Mouse (Mus musculus) kidney, embryonic 16.5 days (tissue): Measurements from ENCODE around the gene Pitpnm3. TPM values are rescaled to one million over a fixed set of nuclear protein-coding genes. Genes with fewer than 3 reads are reported as not detected.

Experiments
- ATAC-seq: fragments of 200-750 bp; cut with Nextera tagmentation; 2 replicates; pipeline ENCODE4 v1.8.0; 2017; ENCODE audit warnings: moderate TSS enrichment; ENCODE audit not compliant: low FRiP score, low TSS enrichment
- H3K27ac ChIP-seq: fragments of 300-500 bp; sonication (generic); 2 replicates; pipeline ENCODE4 v1.5.1; 2014; ENCODE audit warnings: low read length
- H3K27me3 ChIP-seq: fragments of 300-500 bp; sonication (generic); 2 replicates; pipeline ENCODE4 v1.6.1; 2014; ENCODE audit warnings: low read length, control low read depth, mixed read lengths; ENCODE audit not compliant: insufficient read depth
- H3K36me3 ChIP-seq: fragments of 300-500 bp; sonication (generic); 2 replicates; pipeline ENCODE4 v1.6.1; 2014; ENCODE audit warnings: low read length, control low read depth, mixed read lengths; ENCODE audit not compliant: insufficient read depth
- H3K4me1 ChIP-seq: fragments of 300-500 bp; sonication (generic); 2 replicates; pipeline ENCODE4 v1.6.1; 2014; ENCODE audit warnings: low read length, control low read depth, mixed read lengths; ENCODE audit not compliant: insufficient read depth
- H3K4me2 ChIP-seq: fragments of 300-500 bp; sonication (generic); replicated peaks from 2 replicates; pipeline ENCODE4 v1.6.1; 2014; ENCODE audit warnings: low read depth, low read length
- H3K4me3 ChIP-seq: fragments of 300-500 bp; sonication (generic); 2 replicates; pipeline ENCODE4 v1.5.1; 2014; ENCODE audit warnings: mild to moderate bottlenecking, low read length
- H3K9ac ChIP-seq: fragments of 300-500 bp; sonication (generic); replicated peaks from 2 replicates; pipeline ENCODE4 v1.6.1; 2014; ENCODE audit warnings: low read length
- H3K9me3 ChIP-seq: fragments of 300-500 bp; sonication (generic); 2 replicates; pipeline ENCODE4 v1.6.1; 2016; ENCODE audit warnings: low read length, control low read depth
- WGBS: fragments of 180-500 bp; shearing (Covaris S2); extraction: QIAGEN DNeasy Blood & Tissue Kit; methylation state at CpG from one replicate; pipeline ENCODE4 v1.1.7; 2014; 5-methylcytosine and 5-hydroxymethylcytosine counted together
- polyA plus RNA-seq: library from polyadenylated mRNA; unstranded; fragments of >200 nt; fragmentation: Nextera tagmentation; extraction: Ambion mirVana; gene quantifications from 2 replicates; pipeline ENCODE4 v1.2.1, GENCODE M21; 2015

The Pitpnm3 gene
- polyA plus RNA-seq, 1 experiment from 2014 or later: 0.16 TPM

DNA sequence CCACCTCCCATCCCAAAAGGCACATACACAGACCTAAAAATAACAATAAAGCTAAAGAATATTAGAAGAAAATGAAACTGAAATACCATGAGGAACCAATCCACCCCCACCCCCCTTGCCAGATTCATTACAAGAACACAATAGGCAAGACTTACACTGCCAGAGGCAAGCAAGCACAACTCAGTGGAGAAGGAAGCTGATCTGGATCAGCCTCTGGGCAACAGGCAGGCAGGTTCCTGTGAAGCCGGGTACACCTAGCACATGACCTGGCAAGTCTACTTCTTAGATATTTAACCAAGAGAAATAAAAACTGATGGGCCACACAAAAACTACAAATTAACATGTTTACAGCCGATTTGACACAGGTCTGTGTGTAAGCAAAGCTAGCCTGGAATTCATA is 27.6 kb upstream of the Pitpnm3 start:
- no peak for ATAC-seq
- Histone ChIP-seq H3K27me3 (no peaks in the 10 kb centered on the region), H3K4me3 (no peak overlapping the region), H3K27ac (no peak overlapping the region), H3K4me1 (no peaks in the 10 kb centered on the region), H3K4me2 (no peak overlapping the region), H3K9me3 (no peaks in the 10 kb centered on the region), H3K9ac (no peak overlapping the region), H3K36me3 (peaks cover 45% of the 10 kb centered on the region)
- 76% methylated on average over 2 of the region's 2 CpGs for WGBS

DNA sequence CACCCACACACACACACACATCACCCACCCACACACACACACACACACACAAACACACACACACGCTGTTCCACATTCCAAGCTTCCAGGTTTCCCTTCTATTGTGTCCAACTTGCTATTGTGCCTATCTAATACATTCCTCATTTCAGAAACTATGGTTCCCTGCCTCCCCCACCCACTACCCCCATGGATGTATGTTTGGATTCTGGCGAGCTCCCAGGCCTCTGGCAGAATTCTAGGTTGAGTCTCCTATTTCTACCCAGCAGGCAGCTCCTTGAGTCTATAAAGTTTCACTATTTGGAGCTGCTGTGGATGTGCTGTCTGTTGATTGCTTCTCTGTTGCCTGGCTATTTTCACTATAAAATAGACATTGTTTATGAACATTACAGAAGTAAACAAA is 21.0 kb upstream of the Pitpnm3 start:
- no peak overlapping the region for H3K9ac ChIP-seq

DNA sequence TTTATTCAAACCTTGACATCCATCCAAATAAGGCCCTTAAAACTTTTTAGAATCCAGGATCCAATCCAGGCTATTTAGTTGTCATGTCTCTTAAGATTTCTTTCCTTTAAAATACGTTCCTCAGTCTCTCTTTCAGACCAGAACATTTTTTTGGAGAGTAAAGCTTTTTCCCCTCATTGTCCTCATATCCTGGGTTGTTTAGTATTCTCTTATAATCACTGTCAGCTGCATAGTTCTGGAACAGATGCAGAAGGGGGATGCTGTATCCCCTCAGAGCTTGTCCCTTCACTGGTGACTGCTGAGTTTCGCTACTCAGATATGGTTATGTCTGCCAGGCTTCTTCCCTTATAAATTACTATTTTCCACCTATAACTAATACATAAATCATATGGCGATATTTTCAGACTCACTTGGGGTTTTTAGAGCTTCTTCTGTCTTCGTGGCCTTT is 20.4 kb upstream of the Pitpnm3 start:
- H3K36me3 ChIP-seq: peaks cover 22% of the 10 kb centered on the region
- no peaks in the 10 kb centered on the region for H3K9me3 ChIP-seq
- no peaks in the 10 kb centered on the region for H3K27me3 ChIP-seq
- H3K9ac ChIP-seq: no peak overlapping the region
- H3K4me2 ChIP-seq: no peak overlapping the region
- H3K27ac ChIP-seq: no peak overlapping the region
- 90% methylated on average over 4 of the region's 4 CpGs for WGBS
- peaks cover 8% of the 10 kb centered on the region for H3K4me1 ChIP-seq
- no peak for ATAC-seq
- H3K4me3 ChIP-seq: no peak overlapping the region

More for the DNA sequence above, 21.0 kb upstream of the Pitpnm3 start:
- WGBS: 68% methylated on average over 2 of the region's 2 CpGs
- Histone ChIP-seq H3K27me3 (no peaks in the 10 kb centered on the region), H3K4me1 (peaks cover 2% of the 10 kb centered on the region; the same call in 1 of the 2 replicates), H3K36me3 (peaks cover 22% of the 10 kb centered on the region), H3K27ac (no peak overlapping the region), H3K9me3 (no peaks in the 10 kb centered on the region), H3K4me2 (no peak overlapping the region), H3K4me3 (no peak overlapping the region)
- no peak; the same call in 1 of the 2 replicates for ATAC-seq

DNA sequence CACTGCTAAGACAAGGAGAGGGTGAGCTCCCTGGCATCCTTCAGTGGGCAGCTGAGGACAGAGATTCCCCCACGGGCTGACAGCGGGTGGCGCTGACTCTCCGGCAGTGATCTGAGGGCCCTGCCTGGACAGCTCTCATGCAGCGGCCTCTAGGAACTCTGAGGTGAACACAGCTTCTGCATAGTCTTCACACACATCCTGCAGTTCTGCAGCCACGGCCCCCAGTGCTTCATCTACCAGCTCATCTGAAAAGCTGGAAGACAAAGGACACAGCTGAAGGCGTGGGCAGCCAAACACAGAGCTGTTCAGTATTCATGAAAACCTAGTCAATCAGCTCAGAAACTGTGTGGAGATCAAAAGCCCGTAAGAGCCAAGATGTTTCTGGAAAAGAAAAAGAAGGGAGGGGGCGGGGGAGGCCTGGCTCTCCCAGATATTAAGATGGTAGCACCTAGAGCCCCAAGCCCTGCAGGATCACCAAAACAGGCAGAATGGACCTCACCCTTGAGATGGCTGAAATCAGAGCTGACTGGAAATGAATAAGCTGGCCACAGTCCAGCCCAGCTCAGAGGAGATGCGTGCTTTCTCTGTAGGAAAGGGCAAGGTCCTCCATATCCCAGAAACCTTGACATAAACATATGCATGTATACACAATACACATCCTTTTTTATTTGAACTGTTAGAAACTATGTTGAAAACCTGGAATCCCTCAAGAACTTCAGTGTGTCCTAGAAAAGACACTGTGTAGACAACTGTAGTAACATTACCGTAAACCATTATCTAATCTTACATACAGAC is 19.8 kb upstream of the Pitpnm3 start:
- no peak overlapping the region for H3K27ac ChIP-seq
- H3K27me3 ChIP-seq: no peaks in the 10 kb centered on the region
- H3K36me3 ChIP-seq: peaks cover 22% of the 10 kb centered on the region
- H3K9me3 ChIP-seq: no peaks in the 10 kb centered on the region
- WGBS: 84% methylated on average over 11 of the region's 11 CpGs
- H3K4me3 ChIP-seq: no peak overlapping the region
- ATAC-seq: no peak
- peaks cover 8% of the 10 kb centered on the region for H3K4me1 ChIP-seq
- no peak overlapping the region for H3K9ac ChIP-seq
- H3K4me2 ChIP-seq: no peak overlapping the region

DNA sequence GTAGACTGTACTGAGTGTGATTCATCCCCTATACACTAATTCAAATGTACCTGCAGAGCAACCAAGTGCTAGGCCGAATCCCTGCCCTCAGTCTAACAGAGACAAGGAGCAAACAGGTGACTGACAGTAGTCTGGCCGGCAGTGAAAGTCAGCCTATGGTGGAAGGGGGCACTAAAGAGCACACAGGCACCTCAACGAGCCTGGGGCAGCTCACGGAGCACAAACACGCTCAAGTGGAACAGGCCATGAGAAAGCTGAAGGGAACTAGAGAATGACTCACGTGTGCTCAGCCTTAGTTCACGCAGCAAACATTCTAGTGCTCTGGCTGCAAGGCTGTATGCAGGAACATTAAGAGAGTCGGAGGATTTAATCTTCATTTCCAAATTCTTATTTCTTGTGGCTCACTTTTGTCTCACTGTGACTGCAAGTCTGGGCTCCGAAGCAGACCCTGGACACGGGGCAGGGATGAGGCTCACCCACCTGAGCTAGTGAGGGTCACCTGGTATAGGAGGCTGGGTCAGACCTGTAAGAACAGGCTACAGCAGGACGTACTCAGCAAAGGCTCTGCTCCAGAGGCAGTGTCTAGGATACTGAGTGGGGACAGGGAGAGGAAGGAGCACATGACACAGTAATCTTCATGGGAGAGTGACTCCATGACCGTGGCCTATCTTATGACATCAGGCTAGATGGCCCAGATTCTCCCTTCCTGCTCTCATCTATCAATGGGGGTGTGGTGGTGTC is 17.7 kb upstream of the Pitpnm3 start:
- Histone ChIP-seq H3K36me3 (peaks cover 13% of the 10 kb centered on the region; the same call in 1 of the 2 replicates), H3K27ac (peak overlapping the region; percentile 57)
- WGBS: 69% methylated on average over 12 of the region's 12 CpGs

DNA sequence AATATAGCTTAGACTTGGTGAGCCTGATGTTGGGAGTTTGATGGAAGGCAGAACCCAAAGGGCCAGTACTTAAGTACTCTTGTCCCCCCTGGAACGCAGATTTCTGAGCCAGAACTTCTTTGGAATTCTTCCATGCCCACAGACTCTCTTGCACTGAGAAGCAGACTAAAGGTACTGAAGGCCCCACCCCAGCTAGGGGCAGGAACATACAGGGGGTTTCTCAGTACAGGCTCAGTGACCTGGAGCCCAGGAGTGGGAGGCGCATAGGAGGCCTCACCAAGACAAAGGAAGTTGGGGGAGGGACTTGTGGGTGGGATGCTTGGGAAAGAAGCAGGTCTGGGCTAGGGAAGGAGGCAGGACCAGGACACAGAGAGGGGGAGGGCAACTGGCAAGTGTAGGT is 15.5 kb upstream of the Pitpnm3 start:
- H3K4me1 ChIP-seq: peaks cover 8% of the 10 kb centered on the region
- 0 out of 2 replicates have a peak overlapping the region, but pooled peaks have one; percentile 21 for H3K27ac ChIP-seq
- no peak overlapping the region for H3K4me2 ChIP-seq
- H3K36me3 ChIP-seq: 0 out of 2 replicates have a peak, but pooled peaks cover 4% of the 10 kb centered on the region
- no peak overlapping the region for H3K4me3 ChIP-seq
- no peaks in the 10 kb centered on the region for H3K27me3 ChIP-seq
- no peak overlapping the region for H3K9ac ChIP-seq
- ATAC-seq: peak; percentile 56; the same call in 1 of the 2 replicates
- WGBS: 49% methylated on average over 2 of the region's 2 CpGs
- H3K9me3 ChIP-seq: no peaks in the 10 kb centered on the region

More for the DNA sequence above, 17.7 kb upstream of the Pitpnm3 start:
- Histone ChIP-seq H3K27me3 (no peaks in the 10 kb centered on the region), H3K4me3 (no peak overlapping the region), H3K4me1 (peaks cover 8% of the 10 kb centered on the region), H3K4me2 (no peak overlapping the region), H3K9me3 (no peaks in the 10 kb centered on the region), H3K9ac (no peak overlapping the region)
- ATAC-seq: peak; percentile 62; the same call in 1 of the 2 replicates

DNA sequence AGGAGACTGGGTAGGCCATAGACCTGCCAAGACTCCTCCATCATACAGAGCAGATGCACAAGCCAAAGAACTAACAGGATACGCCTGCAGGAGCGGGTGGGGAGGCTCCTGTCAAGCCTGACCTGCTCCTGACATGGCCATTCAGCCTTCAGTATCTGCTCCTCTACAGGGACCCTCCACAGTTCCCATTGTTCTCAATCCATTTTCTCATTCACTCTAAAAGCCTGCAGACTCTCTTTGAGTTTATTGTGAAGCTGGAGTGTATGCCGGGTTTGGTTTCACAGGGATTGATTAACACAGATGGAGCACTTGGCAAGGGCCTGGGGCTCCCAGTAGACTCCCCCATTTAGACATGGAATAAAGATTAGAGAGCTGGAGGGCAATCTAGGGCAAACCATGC is 12.3 kb upstream of the Pitpnm3 start:
- H3K27ac ChIP-seq: no peak overlapping the region
- no peak overlapping the region for H3K4me2 ChIP-seq
- no peaks in the 10 kb centered on the region for H3K36me3 ChIP-seq
- no peak overlapping the region for H3K9ac ChIP-seq
- ATAC-seq: no peak
- WGBS: 47% methylated on average over 3 of the region's 3 CpGs
- H3K9me3 ChIP-seq: no peaks in the 10 kb centered on the region
- peaks cover 13% of the 10 kb centered on the region for H3K4me1 ChIP-seq
- no peak overlapping the region for H3K4me3 ChIP-seq
- H3K27me3 ChIP-seq: no peaks in the 10 kb centered on the region

DNA sequence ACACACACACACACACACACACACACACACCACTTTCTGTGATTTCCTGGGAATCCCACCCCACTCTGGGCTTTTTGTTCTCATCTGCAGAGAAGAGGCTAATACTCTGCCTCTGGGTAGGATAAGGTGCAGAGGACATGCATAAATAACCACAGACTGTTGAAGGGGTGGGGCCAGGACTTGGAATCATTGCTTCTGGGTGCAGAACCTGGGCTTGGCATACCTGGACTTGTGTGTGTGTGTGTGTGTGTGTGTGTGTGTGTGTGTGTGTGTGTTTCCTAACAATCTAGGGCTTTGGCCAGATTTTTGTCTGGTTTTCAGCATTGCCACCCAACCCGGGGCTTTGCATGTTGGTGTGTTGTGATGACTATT is 10.3 kb upstream of the Pitpnm3 start:
- Histone ChIP-seq H3K9me3 (no peaks in the 10 kb centered on the region), H3K4me3 (no peak overlapping the region), H3K36me3 (no peaks in the 10 kb centered on the region), H3K4me2 (no peak overlapping the region), H3K27me3 (0 out of 2 replicates have a peak, but pooled peaks cover 3% of the 10 kb centered on the region), H3K9ac (no peak overlapping the region), H3K4me1 (peaks cover 4% of the 10 kb centered on the region; the same call in 1 of the 2 replicates), H3K27ac (peak overlapping the region; percentile 78)
- peak; percentile 66; the same call in 1 of the 2 replicates for ATAC-seq
- WGBS: 70% methylated on average over 1 of the region's 1 CpGs

DNA sequence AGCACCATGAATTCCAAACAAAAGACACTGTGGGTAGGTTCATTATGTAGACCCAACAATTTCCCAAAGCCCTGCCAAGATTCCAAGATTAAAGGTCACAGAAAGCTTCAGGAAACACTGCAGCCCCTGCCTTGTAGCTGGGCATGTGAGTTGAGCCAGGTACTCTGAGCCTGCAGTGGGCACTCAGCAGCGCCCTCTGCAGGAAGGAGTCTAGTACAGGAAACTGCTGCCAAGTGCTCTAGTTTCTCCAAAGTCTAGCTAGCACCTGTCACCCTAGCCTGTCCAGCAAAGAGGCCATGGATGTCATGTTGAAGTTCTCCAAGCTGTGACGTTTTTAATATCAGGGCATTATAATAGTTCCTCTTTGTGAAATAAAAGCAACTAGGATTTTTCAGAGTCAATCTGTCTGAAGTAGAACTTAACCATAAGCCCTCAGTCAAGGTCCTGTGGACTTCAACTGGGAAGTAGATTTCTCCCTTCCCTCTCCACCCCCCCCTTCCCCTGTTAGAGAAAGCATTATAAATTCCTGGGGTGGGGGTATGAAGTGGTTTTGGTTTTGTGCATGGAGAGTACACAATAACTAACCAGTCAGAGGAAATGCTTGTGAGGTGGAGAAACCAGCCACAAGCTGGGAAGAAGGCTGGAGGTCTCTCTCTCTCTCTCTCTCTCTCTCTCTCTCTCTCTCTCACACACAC is 9.8 kb upstream of the Pitpnm3 start:
- no peak overlapping the region for H3K4me3 ChIP-seq
- H3K4me1 ChIP-seq: peaks cover 5% of the 10 kb centered on the region; the same call in 1 of the 2 replicates
- WGBS: 10% methylated on average over 2 of the region's 2 CpGs
- no peak overlapping the region for H3K9ac ChIP-seq
- H3K27me3 ChIP-seq: 0 out of 2 replicates have a peak, but pooled peaks cover 3% of the 10 kb centered on the region
- peak; percentile 69 for ATAC-seq
- no peak overlapping the region for H3K4me2 ChIP-seq
- H3K36me3 ChIP-seq: no peaks in the 10 kb centered on the region
- H3K9me3 ChIP-seq: no peaks in the 10 kb centered on the region
- peak overlapping the region; percentile 78 for H3K27ac ChIP-seq
